Mouse (Mus musculus) cortical plate, adult 2 months (tissue): ENCODE measurements around the gene Gnb1l.

ENCODE experiments used
- CTCF ChIP-seq: fragments of 200-500 bp; IDR thresholded peaks from 2 replicates; pipeline ENCODE4 v1.5.1; 2011; ENCODE audit warnings: mild to moderate bottlenecking, control low read depth, low read length; ENCODE audit not compliant: insufficient read depth; ENCODE audit errors: extremely low read depth
- POLR2A ChIP-seq: fragments of 200-500 bp; IDR thresholded peaks from 2 replicates; pipeline ENCODE4 v1.6.1; 2011; ENCODE audit warnings: mild to moderate bottlenecking, low read length, control low read depth; ENCODE audit not compliant: insufficient read depth; ENCODE audit errors: extremely low read depth

- TF ChIP-seq CTCF (no peak), POLR2A (no peak)
Measured at GRCm38 (mm10) chr16:18498996-18499395, 483 bp downstream of the Gnb1l start.
